Mouse (Mus musculus): ENCODE results near the gene Tcirg1.

- TF ChIP-seq CTCF (conservative IDR thresholded peaks at IDR 0.05; ENCODE audit: low read length), result no peak
- no peak for TF ChIP-seq NANOG (IDR thresholded peaks at IDR 0.05; ENCODE audit: borderline replicate concordance, low read length)
- no peak for TF ChIP-seq POU5F1 (IDR thresholded peaks at IDR 0.05; ENCODE audit: borderline replicate concordance, low read length)
Observed at GRCm38 (mm10) chr19:3927989-3928388, 21.1 kb upstream of the Tcirg1 start.
